Comparison of ENCODE assay signal across 15 mouse cellular contexts in genomic region chr12:34836864-34837263, GRCm38 (mm10).
"Had no signal": no experiment of that assay in that cellular context is flagged by ENCODE, and none has a peak within 500 bp of the region (broad histone marks: within the 10 kb centered on the region; RNA-seq: fewer than 3 reads in every experiment).

No protein-coding gene starts in this region.

- ATAC-seq: intestine, embryonic 16.5 days; liver, postnatal 0 days had no signal

- H3K4me2 ChIP-seq: kidney, embryonic 15.5 days; limb, embryonic 12.5 days; liver, embryonic 13.5 days; lung, embryonic 15.5 days had no signal

- DNase-seq: kidney, adult 2 months; kidney, postnatal 14 days; layer of hippocampus, postnatal 36 days; liver; liver, embryonic 13.5 days; liver, postnatal 0 days; lung, postnatal 14 days; thymus, adult 18-20 months; thymus, postnatal 14 days had no signal

- H3K27ac ChIP-seq: kidney, embryonic 15.5 days; limb, embryonic 12.5 days; liver, embryonic 13.5 days; lung, embryonic 15.5 days; macrophage had no signal

- H3K4me1 ChIP-seq: kidney, embryonic 15.5 days; liver, embryonic 13.5 days; lung, embryonic 15.5 days; megakaryocyte, embryonic 14.5 days had no signal

- H3K9me3 ChIP-seq: kidney, embryonic 15.5 days; limb, embryonic 12.5 days; liver, embryonic 13.5 days; lung, embryonic 15.5 days; megakaryocyte, embryonic 14.5 days had no signal

- H3K9ac ChIP-seq: kidney, embryonic 15.5 days; limb, embryonic 12.5 days; liver, embryonic 13.5 days; liver, postnatal 0 days; lung, embryonic 15.5 days had no signal

- H3K4me3 ChIP-seq: kidney, embryonic 15.5 days; limb, embryonic 12.5 days; liver, embryonic 13.5 days; lung, embryonic 15.5 days; megakaryocyte, embryonic 14.5 days had no signal

- H3K36me3 ChIP-seq: kidney, embryonic 15.5 days; limb, embryonic 12.5 days; liver, embryonic 13.5 days; lung, embryonic 15.5 days had no signal

- H3K27me3 ChIP-seq: kidney, embryonic 15.5 days; limb, embryonic 12.5 days; liver, embryonic 13.5 days; lung, embryonic 15.5 days had no signal
